Mouse (Mus musculus) embryo, embryonic 11 days (tissue): ENCODE measurements around the gene AI854703.

ENCODE experiments used
- DNase-seq: peaks from one replicate; pipeline ENCODE4 v3.0.0-alpha.2; 2015

Gene AI854703

GRCm38 (mm10) chr6:48626464-48626863 is at the start of gene AI854703:
AI854703 (plus strand) TSS chr6:48626764.
- DNase-seq: no peak

GRCm38 (mm10) chr6:48578736-48579135 is 47.8 kb upstream of the AI854703 start:
- DNase-seq: no peak

GRCm38 (mm10) chr6:48579215-48579648 is 47.3 kb upstream of the AI854703 start:
- DNase-seq: no peak

- no peak for DNase-seq
Observed at GRCm38 (mm10) chr6:48581257-48581656, 45.3 kb upstream of the AI854703 start.

GRCm38 (mm10) chr6:48582037-48582436 is 44.5 kb upstream of the AI854703 start:
- peak; percentile 85 for DNase-seq

- DNase-seq: no peak
Observed at GRCm38 (mm10) chr6:48589194-48589750, 37.3 kb upstream of the AI854703 start, which contains the start of gene Gm45021. Gm45021 (plus strand) TSS chr6:48589610.

- no peak for DNase-seq
Observed at GRCm38 (mm10) chr6:48591221-48591845, 35.2 kb upstream of the AI854703 start.

GRCm38 (mm10) chr6:48591871-48592270 is 34.7 kb upstream of the AI854703 start:
- no peak for DNase-seq

GRCm38 (mm10) chr6:48593158-48594042 is 33.2 kb upstream of the AI854703 start, which contains the start of the genes Repin1 and Gm44965:
Repin1 (plus strand) TSS chr6:48593883.
Gm44965 (plus strand) TSS chr6:48593941.
- DNase-seq: peak; percentile 95

GRCm38 (mm10) chr6:48594043-48594738 is 32.4 kb upstream of the AI854703 start:
- DNase-seq: peak; percentile 79

GRCm38 (mm10) chr6:48595278-48595677 is 31.3 kb upstream of the AI854703 start:
- DNase-seq: no peak

GRCm38 (mm10) chr6:48596545-48597232 is 29.9 kb upstream of the AI854703 start:
- no peak for DNase-seq

GRCm38 (mm10) chr6:48597233-48597625 is 29.3 kb upstream of the AI854703 start:
- DNase-seq: no peak

GRCm38 (mm10) chr6:48600594-48600993 is 26.0 kb upstream of the AI854703 start:
- DNase-seq: no peak

GRCm38 (mm10) chr6:48601271-48602079 is 25.1 kb upstream of the AI854703 start, which contains the start of gene Zfp775:
Zfp775 (plus strand) TSS chr6:48602063.
- DNase-seq: peak; percentile 97

- peak; percentile 50 for DNase-seq
Observed at GRCm38 (mm10) chr6:48602080-48602741, 24.4 kb upstream of the AI854703 start.

GRCm38 (mm10) chr6:48608124-48608523 is 18.4 kb upstream of the AI854703 start:
- no peak for DNase-seq

GRCm38 (mm10) chr6:48609512-48609911 is 17.1 kb upstream of the AI854703 start:
- DNase-seq: no peak

- no peak for DNase-seq
Observed at GRCm38 (mm10) chr6:48610657-48611056, 15.9 kb upstream of the AI854703 start.

- DNase-seq: no peak
Observed at GRCm38 (mm10) chr6:48613464-48613863, 13.1 kb upstream of the AI854703 start.

- DNase-seq: no peak
Observed at GRCm38 (mm10) chr6:48614756-48615155, 11.8 kb upstream of the AI854703 start.
